Mouse (Mus musculus) liver, postnatal 0 days (tissue): ENCODE results near the gene Ap2s1. TPM values are rescaled to one million over a fixed set of nuclear protein-coding genes. Genes with fewer than 3 reads are reported as not detected.

ENCODE experiments used
- ATAC-seq: fragments of 200-750 bp; cut with Nextera tagmentation; 2 replicates; pipeline ENCODE4 v1.8.0; 2017; ENCODE audit warnings: mild to moderate bottlenecking, moderate library complexity
- DNase-seq: peaks from one replicate; pipeline ENCODE4 v3.0.0-alpha.2; 2016
- H3K27ac ChIP-seq: fragments of 300-500 bp; sonication (generic); 2 replicates; pipeline ENCODE4 v1.5.1; 2014; ENCODE audit warnings: antibody characterized with exemption, moderate library complexity, mild to moderate bottlenecking, low read depth
- H3K27me3 ChIP-seq: fragments of 300-500 bp; sonication (generic); 2 replicates; pipeline ENCODE4 v1.6.1; 2014; ENCODE audit warnings: low read length, control low read depth, mixed read lengths; ENCODE audit not compliant: insufficient read depth
- H3K36me3 ChIP-seq: fragments of 300-500 bp; sonication (generic); replicated peaks from 2 replicates; pipeline ENCODE4 v1.6.1; 2014; ENCODE audit warnings: mild to moderate bottlenecking, control low read depth, low read length, moderate library complexity, mixed read lengths; ENCODE audit not compliant: insufficient read depth
- H3K4me1 ChIP-seq: fragments of 300-500 bp; sonication (generic); 2 replicates; pipeline ENCODE4 v1.6.1; 2014; ENCODE audit warnings: antibody characterized with exemption, mild to moderate bottlenecking, control low read depth; ENCODE audit not compliant: insufficient read depth
- H3K4me2 ChIP-seq: fragments of 300-500 bp; sonication (generic); 2 replicates; pipeline ENCODE4 v1.6.1; 2014; ENCODE audit warnings: low read depth, mild to moderate bottlenecking, low read length, moderate library complexity, mixed read lengths
- H3K4me3 ChIP-seq: fragments of 300-500 bp; sonication (generic); 2 replicates; pipeline ENCODE4 v1.5.1; 2014; ENCODE audit warnings: low read depth, low read length
- H3K9ac ChIP-seq: fragments of 300-500 bp; sonication (generic); replicated peaks from 2 replicates; pipeline ENCODE4 v1.6.1; 2014; ENCODE audit warnings: mild to moderate bottlenecking, moderate library complexity
- H3K9me3 ChIP-seq: fragments of 300-500 bp; sonication (generic); 2 replicates; pipeline ENCODE4 v1.6.1; 2016; ENCODE audit warnings: mild to moderate bottlenecking, control low read depth, low read length, mixed read lengths
- CTCF ChIP-seq: sonication (generic); IDR thresholded peaks from 2 replicates; pipeline ENCODE4 v1.5.1; 2016; ENCODE audit warnings: antibody characterized with exemption, low read depth
- EP300 ChIP-seq: IDR thresholded peaks from 2 replicates; pipeline ENCODE4 v1.6.1; 2016; ENCODE audit warnings: antibody characterized with exemption, low read depth, mild to moderate bottlenecking
- WGBS: fragments of 180-500 bp; shearing (Covaris S2); extraction: QIAGEN DNeasy Blood & Tissue Kit; methylation state at CpG from one replicate; pipeline ENCODE4 v1.1.7; 2014; ENCODE audit not compliant: insufficient replicate concordance; 5-methylcytosine and 5-hydroxymethylcytosine counted together
- polyA plus RNA-seq: library from polyadenylated mRNA; unstranded; fragments of >200 nt; fragmentation: Nextera tagmentation; extraction: Ambion mirVana; gene quantifications from 2 replicates; pipeline ENCODE4 v1.2.1, GENCODE M21; 2015

The Ap2s1 gene
- 151 and 153 TPM in 2 replicates for polyA plus RNA-seq

- Histone ChIP-seq H3K4me2 (peak within 1 kb of the TSS; percentile 94), H3K4me3 (peak within 1 kb of the TSS; percentile 98), H3K27ac (peak within 1 kb of the TSS; percentile 78), H3K4me1 (peaks cover 12% of the 10 kb centered on the region), H3K36me3 (peaks cover under 1% of the 10 kb centered on the region), H3K9ac (peak within 1 kb of the TSS; percentile 97), H3K9me3 (no peaks in the 10 kb centered on the region), H3K27me3 (no peaks in the 10 kb centered on the region)
- ATAC-seq = peak; percentile 97
- TF ChIP-seq EP300 (peak; percentile 60), CTCF (no peak)
- peak; percentile 95 for DNase-seq
- WGBS = 1% methylated on average over 34 of the region's 34 CpGs
These were observed at the start of gene Ap2s1 for GRCm38 (mm10) chr7:16738073-16738696. Gene Ap2s1, plus strand, starts transcription at chr7:16738410.

- WGBS = 56% methylated on average over 5 of the region's 5 CpGs
These were observed 49.0 kb upstream of the Ap2s1 start for GRCm38 (mm10) chr7:16689196-16689595.

GRCm38 (mm10) chr7:16695025-16695424 lies 43.2 kb upstream of the Ap2s1 start:
- WGBS = 34% methylated on average over 3 of the region's 3 CpGs
- Histone ChIP-seq H3K9me3 (no peaks in the 10 kb centered on the region), H3K27ac (no peak overlapping the region), H3K9ac (no peak overlapping the region), H3K4me1 (no peaks in the 10 kb centered on the region), H3K27me3 (no peaks in the 10 kb centered on the region), H3K4me3 (no peak overlapping the region), H3K4me2 (no peak overlapping the region), H3K36me3 (no peaks in the 10 kb centered on the region)
- DNase-seq (peak; percentile 32), ATAC-seq (no peak)
- TF ChIP-seq CTCF (peak; percentile 59), EP300 (no peak)

More at GRCm38 (mm10) chr7:16689196-16689595, 49.0 kb upstream of the Ap2s1 start:
- TF ChIP-seq CTCF = no peak; the same call in 1 of the 2 replicates
- TF ChIP-seq EP300 = no peak; the same call in 1 of the 2 replicates
- no peaks in the 10 kb centered on the region for H3K36me3 ChIP-seq
- DNase-seq (no peak), ATAC-seq (peak; percentile 21; the same call in 1 of the 2 replicates)
- no peak overlapping the region for H3K9ac ChIP-seq
- no peak overlapping the region for H3K27ac ChIP-seq
- no peaks in the 10 kb centered on the region for H3K4me1 ChIP-seq
- H3K4me2 ChIP-seq = no peak overlapping the region
- peaks cover 9% of the 10 kb centered on the region for H3K9me3 ChIP-seq
- H3K27me3 ChIP-seq = no peaks in the 10 kb centered on the region
- no peak overlapping the region for H3K4me3 ChIP-seq

GRCm38 (mm10) chr7:16699042-16699441 lies 39.2 kb upstream of the Ap2s1 start:
- Histone ChIP-seq H3K4me3 (no peak overlapping the region), H3K27me3 (no peaks in the 10 kb centered on the region), H3K36me3 (no peaks in the 10 kb centered on the region), H3K9me3 (no peaks in the 10 kb centered on the region), H3K4me2 (no peak overlapping the region), H3K9ac (no peak overlapping the region), H3K27ac (no peak overlapping the region), H3K4me1 (no peaks in the 10 kb centered on the region)
- 38% methylated on average over 2 of the region's 2 CpGs for WGBS
- TF ChIP-seq CTCF = peak; percentile 79
- no peak for TF ChIP-seq EP300
- ATAC-seq (no peak), DNase-seq (no peak)

DNA sequence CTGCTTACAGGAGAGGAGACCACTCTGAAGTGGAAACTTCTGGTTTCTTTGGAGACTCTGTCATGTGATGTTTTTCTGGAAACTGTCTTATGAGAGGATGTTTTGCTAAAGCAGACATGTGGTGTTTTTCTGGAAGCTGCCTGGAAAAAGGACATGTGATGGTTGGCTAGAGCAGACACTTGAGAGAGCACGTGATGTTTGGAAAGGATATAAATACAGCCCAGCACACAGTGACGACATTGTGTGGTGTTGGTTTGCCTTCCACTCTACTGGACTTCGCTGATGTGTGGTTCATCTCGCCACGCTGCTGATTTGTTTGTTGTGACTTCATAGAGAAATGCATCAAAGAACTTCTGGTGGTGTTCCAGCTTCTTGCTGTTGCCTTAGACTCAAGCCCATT lies 37.6 kb upstream of the Ap2s1 start:
- Histone ChIP-seq H3K27me3 (no peaks in the 10 kb centered on the region), H3K4me3 (no peak overlapping the region), H3K27ac (no peak overlapping the region), H3K9me3 (no peaks in the 10 kb centered on the region), H3K4me2 (no peak overlapping the region), H3K36me3 (no peaks in the 10 kb centered on the region), H3K4me1 (no peaks in the 10 kb centered on the region), H3K9ac (no peak overlapping the region)
- ATAC-seq (no peak), DNase-seq (no peak)
- TF ChIP-seq EP300 (no peak), CTCF (no peak)
- WGBS = 60% methylated on average over 5 of the region's 5 CpGs

DNA sequence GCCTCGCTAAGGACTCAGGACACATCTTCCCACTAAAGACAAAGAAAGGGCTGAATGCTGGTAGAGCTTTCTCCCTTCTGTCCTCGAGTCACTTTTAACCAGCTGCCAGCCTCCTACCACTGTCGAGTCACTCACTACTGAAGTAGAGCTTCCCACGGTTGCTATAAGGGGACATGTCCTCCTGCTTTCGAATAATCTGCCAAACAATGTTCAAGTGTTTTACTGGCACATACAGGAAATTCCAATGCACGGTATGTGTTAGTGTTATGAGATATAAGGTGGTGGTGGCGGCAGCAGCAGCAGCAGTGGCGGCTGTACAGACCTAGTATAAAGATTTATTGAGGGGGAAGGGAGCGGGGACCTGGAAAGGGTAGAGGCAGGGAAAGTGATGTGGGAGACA lies 31.8 kb upstream of the Ap2s1 start:
- H3K36me3 ChIP-seq = no peaks in the 10 kb centered on the region
- TF ChIP-seq CTCF (no peak), EP300 (no peak)
- H3K9ac ChIP-seq = no peak overlapping the region
- H3K4me2 ChIP-seq = no peak overlapping the region
- no peak overlapping the region for H3K4me3 ChIP-seq
- DNase-seq (no peak), ATAC-seq (no peak)
- no peaks in the 10 kb centered on the region for H3K27me3 ChIP-seq
- WGBS = 35% methylated on average over 9 of the region's 9 CpGs
- H3K4me1 ChIP-seq = no peaks in the 10 kb centered on the region
- H3K27ac ChIP-seq = no peak overlapping the region
- no peaks in the 10 kb centered on the region for H3K9me3 ChIP-seq
